Mouse (Mus musculus) embryonic stem cell, embryonic (primary cell): ENCODE results near the gene Crlf2.

ENCODE experiments used
- CTCF ChIA-PET, 4 experiments: fragments of 300-600 bp in 2 of 4; fragments of 350-600 bp in 2 of 4; sonication (Branson Sonifier 250); formaldehyde crosslinking; loops; one replicate each; lab custom pipeline; 2022; ENCODE audit warnings: inconsistent platforms in 2 of 4; lab: Charles Lee
- POLR2A ChIA-PET, 4 experiments: fragments of 300-600 bp in 2 of 4; fragments of 350-600 bp in 2 of 4; sonication (Branson Sonifier 250); formaldehyde crosslinking; loops; one replicate each; lab custom pipeline; 2022; ENCODE audit warnings: antibody characterized with exemption in 4 of 4, inconsistent platforms in 1 of 4; lab: Charles Lee

The Crlf2 gene

DNA sequence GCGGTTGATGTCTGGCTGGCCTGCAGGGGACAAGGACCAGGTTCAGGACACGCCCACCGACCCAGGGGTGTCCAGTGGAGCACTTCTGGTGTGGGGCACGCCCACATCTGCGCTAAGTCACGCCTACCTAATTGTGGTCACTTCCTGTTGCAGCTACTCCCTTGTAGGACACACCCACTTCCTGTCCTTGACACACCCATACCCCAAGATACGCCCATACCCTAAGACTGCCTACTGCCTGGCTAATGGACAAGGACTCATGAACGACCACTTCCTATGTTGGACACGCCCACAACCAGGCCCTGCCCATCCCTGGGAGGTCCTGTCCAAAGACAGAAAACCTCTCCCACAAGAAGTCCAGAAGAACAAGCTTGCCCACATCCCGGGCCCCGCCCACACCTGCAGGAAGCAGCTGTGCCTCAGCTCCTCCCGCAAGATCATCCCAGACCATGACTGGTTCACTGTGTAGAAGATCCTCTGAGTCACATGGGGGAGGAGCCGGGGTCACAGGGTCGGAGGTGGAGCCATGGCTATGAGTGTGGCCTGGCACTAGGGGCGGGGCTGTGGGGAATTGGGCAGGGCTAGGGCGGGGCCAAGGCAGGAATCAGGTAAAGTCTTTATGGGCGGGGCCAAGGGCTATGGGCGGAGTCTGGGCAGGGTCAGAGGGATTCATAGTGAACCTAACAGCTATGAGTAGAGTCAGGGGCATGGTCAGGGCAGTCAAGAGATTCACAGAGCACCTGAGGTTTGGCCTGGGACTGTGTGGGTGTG lies 5.4 kb downstream of the Crlf2 start:
- ChIA-PET POLR2A (interaction anchor here in 2 of 4 experiments (0.5 to 2.9 kb wide), 35 partner anchors 9 to 1691 kb away, joined by 3 to 9 read pairs (median 3); partner anchors contain the start of genes Ankle2 (in 2 of the 2), Pole (in 2 of the 2), Pxmp2 (in 2 of the 2) and 4930522L14Rik (in 1 of the 2)), CTCF (interaction anchor here in 1 of 4 experiments (0.5 to 0.7 kb wide), 2 partner anchors 308 to 859 kb away, joined by 3 to 4 read pairs; no protein-coding TSS in a partner anchor)

DNA sequence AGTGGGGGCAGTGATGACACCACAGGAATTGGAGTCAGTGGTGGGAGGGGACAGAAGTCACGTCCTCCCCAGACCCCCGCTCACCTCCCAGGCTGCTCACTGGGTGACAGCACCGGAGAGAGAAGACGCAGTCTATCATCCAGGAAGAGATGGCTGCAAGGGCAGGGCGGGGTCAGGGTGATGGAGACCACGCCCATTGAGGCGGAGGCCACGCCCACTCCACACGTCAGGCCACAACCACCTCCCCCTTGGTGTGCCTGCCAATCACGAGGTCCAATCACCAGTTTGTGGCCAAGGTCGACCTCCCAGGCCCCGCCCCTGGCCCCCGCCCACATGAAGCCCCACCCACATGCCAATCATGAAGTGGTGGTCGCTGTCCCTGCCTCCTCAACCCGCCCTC lies 6.3 kb downstream of the Crlf2 start:
- ChIA-PET POLR2A (interaction anchor here in 2 of 4 experiments (0.6 to 2.9 kb wide), 16 partner anchors 10 to 733 kb away, joined by 3 to 9 read pairs (median 4); partner anchors contain the start of genes Ankle2 (in 1 of the 2), Gm15446 (in 1 of the 2), Gm35315 (in 1 of the 2) and Pole (in 1 of the 2)), CTCF (no interaction called here)

DNA sequence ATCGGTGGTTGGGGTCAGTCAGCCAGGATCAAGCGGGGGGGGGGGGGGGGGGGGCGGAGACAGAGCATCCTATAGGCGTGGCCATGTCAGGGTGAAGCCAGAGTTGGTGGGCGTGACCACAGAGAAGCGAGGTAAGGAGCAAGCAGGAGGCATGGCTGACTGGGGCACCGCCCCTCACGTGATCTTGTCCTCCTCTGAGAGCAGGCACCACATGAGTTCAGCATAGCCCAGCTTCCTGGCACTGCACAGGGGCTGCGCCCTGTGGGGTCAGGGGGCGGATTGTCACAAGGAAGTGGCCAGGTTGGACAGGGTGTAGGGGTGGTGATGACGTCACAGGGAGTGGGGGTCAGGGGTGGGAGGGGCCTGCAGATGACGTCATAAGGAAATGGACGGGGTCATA lies 6.7 kb downstream of the Crlf2 start:
- ChIA-PET POLR2A (interaction anchor here in 3 of 4 experiments (0.5 to 2.9 kb wide), 6 partner anchors 17 to 734 kb away, joined by 3 to 8 read pairs (median 3); partner anchors contain the start of genes 5430403G16Rik (in 1 of the 3), Gtpbp6 (in 1 of the 3), Pole (in 1 of the 3) and Pxmp2 (in 1 of the 3)), CTCF (no interaction called here)

DNA sequence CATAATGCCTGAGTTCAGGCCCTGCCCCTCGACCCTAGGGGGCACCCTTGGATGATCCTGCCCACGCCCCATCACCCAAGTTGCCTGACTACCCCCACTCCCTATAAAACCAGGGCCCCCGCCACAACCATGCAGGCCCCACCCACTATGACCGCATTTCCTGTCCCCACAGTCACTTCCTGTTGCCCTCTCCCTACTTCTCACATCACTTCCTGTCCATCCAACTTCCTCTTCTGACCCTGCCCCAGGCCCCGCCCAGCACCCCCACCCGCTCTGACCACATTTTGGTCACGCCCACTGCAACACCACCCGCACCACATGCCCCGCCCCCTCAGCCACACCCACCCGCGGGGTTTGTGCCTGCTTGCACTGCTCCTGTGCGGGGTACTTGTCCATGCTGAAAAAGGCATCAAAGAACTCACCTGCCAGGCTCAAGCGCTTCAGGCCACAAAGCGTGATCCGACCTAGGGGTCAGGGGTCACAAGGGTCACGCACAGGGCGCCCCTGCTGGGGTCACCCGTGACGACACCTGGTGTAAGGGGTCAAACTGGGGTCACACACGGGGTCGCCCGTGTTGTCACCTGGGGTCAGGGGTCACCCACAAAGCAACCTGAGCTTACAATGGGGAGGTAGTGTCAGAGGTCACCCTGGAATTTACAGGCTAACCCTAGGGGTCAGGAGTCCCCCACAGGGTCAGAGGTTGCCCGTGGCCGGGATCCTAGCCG lies 7.6 kb downstream of the Crlf2 start:
- ChIA-PET CTCF (no interaction called here), POLR2A (interaction anchor here in 2 of 4 experiments (0.6 to 2.9 kb wide), 5 partner anchors 139 to 906 kb away, joined by 3 to 8 read pairs (median 3); partner anchors contain the start of genes 5430403G16Rik (in 1 of the 2), Gtpbp6 (in 1 of the 2), Pole (in 1 of the 2) and Pxmp2 (in 1 of the 2))

DNA sequence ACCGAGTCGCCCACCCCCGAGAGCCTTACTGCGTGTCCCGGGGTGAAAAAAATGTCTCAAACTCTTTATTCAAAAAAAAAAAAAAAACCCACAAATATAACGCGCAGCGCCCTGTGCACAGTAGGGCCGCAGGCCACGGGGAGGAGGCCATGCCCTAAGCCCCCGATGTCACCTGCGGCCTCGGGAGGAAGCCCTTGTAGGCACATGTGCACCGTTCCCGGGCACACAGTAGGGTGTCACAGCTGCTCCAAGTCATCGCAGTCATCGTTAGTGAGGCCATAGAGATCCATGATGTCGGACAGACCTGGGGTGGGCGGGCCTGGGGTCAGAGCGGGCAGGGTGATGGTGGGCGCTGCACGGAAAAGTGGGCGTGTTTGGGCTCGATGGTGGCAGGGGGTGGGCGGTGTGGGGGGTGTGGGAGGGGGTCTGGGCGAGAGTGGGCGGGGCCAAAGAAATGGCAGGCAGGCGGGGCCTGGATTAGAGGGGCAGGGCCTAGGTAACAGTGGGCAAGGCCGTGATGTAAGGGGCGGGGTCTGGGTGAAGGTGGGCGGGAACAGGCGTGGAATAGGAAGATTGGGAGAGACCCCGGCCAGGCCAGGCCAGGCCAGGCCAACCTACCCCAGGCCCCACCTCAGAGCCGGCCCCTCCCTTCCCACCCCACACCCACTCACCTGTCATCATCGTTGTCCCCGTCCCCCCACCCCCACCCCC lies 8.4 kb downstream of the Crlf2 start:
- POLR2A ChIA-PET: interaction anchor here in 3 of 4 experiments (0.6 to 2.6 kb wide), 11 partner anchors 8 to 734 kb away, joined by 3 to 89 read pairs (median 5); partner anchors contain the start of gene Crlf2 (in 3 of the 3)

DNA sequence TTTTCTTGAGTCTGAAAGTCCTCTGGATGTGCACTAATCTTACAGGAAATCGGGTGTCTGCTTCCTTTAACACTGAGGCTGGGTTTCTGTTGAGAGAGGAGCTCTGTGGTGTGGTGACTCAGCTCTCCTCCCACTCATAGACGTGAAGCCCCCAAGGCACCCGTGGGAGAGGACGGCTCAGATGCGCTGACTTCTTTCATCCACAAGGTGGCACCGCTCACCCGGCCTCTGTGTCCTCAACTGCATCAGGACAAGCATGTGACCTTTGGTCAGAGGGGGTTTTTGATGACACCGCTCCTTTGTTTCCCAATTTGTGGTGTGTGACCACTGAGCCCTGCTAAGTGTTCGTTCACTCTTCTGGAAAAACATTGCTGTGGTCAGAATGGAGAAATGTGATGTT lies 10.1 kb downstream of the Crlf2 start:
- POLR2A ChIA-PET: interaction anchor here in 3 of 4 experiments (0.6 to 2.6 kb wide), 6 partner anchors 9 to 737 kb away, joined by 3 to 89 read pairs (median 3); partner anchors contain the start of genes Chfr (in 1 of the 3), Crlf2 (in 1 of the 3), Pole (in 1 of the 3) and Pxmp2 (in 1 of the 3)
- CTCF ChIA-PET: interaction anchor here in 2 of 4 experiments (0.6 to 1.0 kb wide), 4 partner anchors 42 to 54 kb away, joined by 3 to 4 read pairs (median 3); no protein-coding TSS in a partner anchor

More for the DNA sequence above, 8.4 kb downstream of the Crlf2 start:
- CTCF ChIA-PET: interaction anchor here in 1 of 4 experiments (0.6 to 1.0 kb wide), 3 partner anchors 8 to 46 kb away, joined by 3 to 7 read pairs (median 4); partner anchors contain the start of gene Crlf2

DNA sequence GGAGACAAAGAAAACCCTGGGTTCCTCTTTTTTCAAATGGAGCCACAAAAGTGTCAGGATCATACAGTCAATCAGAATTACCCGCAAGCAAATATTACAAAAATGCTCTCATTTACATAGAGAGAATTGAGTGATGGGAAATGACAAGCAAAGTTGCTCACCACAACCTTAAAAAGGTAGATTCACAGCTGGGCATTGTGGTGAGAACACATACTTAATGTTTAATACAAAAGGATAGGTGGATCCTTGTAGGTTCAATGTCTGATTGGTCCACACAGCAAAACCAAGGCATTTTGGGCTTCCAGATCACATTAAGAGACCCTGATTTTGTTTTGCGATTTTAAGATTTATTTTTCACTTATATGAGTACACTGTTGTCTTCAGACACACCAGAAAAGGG lies 11.7 kb downstream of the Crlf2 start:
- CTCF ChIA-PET: no interaction called here
- POLR2A ChIA-PET: interaction anchor here in 1 of 4 experiments (1.3 kb wide), 1 partner anchor 11 kb away, joined by 4 read pairs; no protein-coding TSS in a partner anchor

DNA sequence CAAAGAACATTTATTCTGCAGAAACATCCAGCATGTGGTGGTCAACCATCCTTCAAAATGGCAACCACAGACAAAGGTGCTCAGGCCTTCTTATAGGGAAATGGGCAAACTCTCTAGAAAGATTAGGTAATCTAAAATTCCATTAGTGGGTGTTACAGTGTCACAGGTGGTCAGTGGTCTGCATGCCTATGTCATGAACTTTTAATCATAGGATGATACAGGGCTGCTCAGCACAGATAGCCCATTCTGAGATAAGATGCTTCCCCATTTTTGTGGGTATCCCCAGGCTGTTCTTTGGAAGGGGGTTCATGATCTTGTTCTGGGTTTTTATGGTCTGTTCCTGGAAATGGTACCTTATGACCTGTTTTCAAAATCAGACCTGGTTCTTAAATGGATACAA lies 49.1 kb downstream of the Crlf2 start:
- CTCF ChIA-PET: no interaction called here
- POLR2A ChIA-PET: no interaction called here

DNA sequence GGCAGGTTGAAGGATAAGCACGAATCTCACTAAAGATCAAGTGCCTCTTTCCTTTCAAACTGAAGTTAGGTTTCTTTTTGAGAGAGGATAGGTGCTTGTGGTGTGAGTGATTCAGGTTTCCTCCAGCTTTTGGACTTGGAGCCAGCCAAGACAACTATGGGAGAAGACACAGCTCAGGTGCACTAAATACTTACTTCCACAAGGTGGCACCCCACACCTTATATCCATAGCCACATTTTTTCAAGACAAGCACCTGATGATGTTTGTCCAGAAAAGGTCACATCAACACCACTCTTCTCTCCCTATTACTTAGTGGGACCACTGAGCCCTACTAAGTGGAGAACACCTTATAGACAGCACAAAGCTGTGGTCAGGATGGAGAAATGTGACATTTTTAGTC lies 52.1 kb downstream of the Crlf2 start:
- ChIA-PET CTCF (interaction anchor here in 3 of 4 experiments (0.6 to 1.3 kb wide), 10 partner anchors 11 to 787 kb away, joined by 3 to 6 read pairs (median 3); no protein-coding TSS in a partner anchor), POLR2A (no interaction called here)
